Mouse (Mus musculus): ENCODE results near the gene Tecpr2. TPM values are rescaled to one million over a fixed set of nuclear protein-coding genes. Genes with fewer than 3 reads are reported as not detected.
A peak's percentile ranks its signal among the peaks of the same experiment; 100 is the strongest.

Tecpr2 gene
- polyA plus RNA-seq, 1 experiment: 35.3 TPM

- Histone ChIP-seq H3K27ac (ENCODE audit: insufficient read depth, low read length) (no peak overlapping the region), H3K4me1 (ENCODE audit: control insufficient read depth, insufficient read depth, low read length) (peaks cover 9% of the 10 kb centered on the region), H3K4me3 (ENCODE audit: insufficient read depth, low read length) (no peak overlapping the region)
- TF ChIP-seq CTCF (IDR thresholded peaks at IDR 0.05; ENCODE audit: extremely low read depth, insufficient read depth, low read length): no peak
- TF ChIP-seq POLR2A (IDR thresholded peaks at IDR 0.05; ENCODE audit: extremely low read depth, insufficient read depth, low read length): no peak
Measured at GRCm38 (mm10) chr12:110861256-110861655, 27.8 kb upstream of the Tecpr2 start.

DNA sequence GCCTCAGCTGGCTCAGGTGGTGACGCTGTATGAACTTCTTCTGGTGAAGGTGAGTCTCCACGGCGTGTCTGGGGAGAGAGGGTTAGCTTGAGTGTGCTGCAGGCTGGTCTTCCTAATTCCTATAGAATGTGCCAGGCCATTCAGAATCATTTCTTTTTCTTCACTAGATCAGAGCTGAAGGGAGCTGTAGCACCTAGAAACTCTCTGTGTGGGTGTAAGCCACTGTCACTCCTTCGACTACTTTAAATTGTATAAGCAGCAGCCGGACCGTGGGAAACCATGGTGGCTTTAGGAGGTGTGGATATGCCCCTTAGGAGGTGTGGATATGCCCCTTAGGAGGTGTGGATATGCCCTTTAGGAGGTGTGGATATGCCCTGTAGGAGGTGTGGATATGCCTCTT is 25.1 kb upstream of the Tecpr2 start:
- peaks cover 10% of the 10 kb centered on the region for H3K4me1 ChIP-seq (ENCODE audit: control insufficient read depth, insufficient read depth, low read length)

DNA sequence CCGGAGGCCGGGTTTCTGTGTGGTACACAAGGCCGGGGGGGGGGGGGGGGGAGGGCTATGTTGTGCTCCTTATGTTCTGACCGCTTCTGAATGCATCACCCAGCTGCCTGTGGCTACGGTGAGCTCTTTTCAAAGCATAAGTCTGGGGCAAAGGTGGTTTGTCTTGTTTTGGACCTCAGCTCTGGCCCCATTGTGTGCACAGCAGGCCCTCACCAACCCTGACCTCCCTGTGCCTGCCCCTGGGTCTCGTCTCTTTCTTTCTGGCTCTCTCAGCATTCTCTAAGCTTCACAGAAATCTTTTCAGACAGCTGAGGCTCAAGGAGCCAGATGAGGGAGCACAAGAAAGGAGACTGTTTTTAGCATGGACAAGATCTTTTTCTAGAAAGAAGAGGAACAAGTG is 23.5 kb upstream of the Tecpr2 start:
- no peak overlapping the region for H3K4me3 ChIP-seq (ENCODE audit: insufficient read depth, low read length)
- no peak for TF ChIP-seq POLR2A (IDR thresholded peaks at IDR 0.05; ENCODE audit: extremely low read depth, insufficient read depth, low read length)
- no peak for TF ChIP-seq CTCF (IDR thresholded peaks at IDR 0.05; ENCODE audit: extremely low read depth, insufficient read depth, low read length)
- H3K4me1 ChIP-seq (ENCODE audit: control insufficient read depth, insufficient read depth, low read length): peaks cover 10% of the 10 kb centered on the region
- H3K27ac ChIP-seq (ENCODE audit: insufficient read depth, low read length): no peak overlapping the region

More for the DNA sequence above, 25.1 kb upstream of the Tecpr2 start:
- no peak overlapping the region for H3K4me3 ChIP-seq (ENCODE audit: insufficient read depth, low read length)
- TF ChIP-seq CTCF (IDR thresholded peaks at IDR 0.05; ENCODE audit: extremely low read depth, insufficient read depth, low read length) (no peak), POLR2A (IDR thresholded peaks at IDR 0.05; ENCODE audit: extremely low read depth, insufficient read depth, low read length) (no peak)
- no peak overlapping the region for H3K27ac ChIP-seq (ENCODE audit: insufficient read depth, low read length)

- H3K27ac ChIP-seq (ENCODE audit: insufficient read depth, low read length): peak overlapping the region; percentile 11; the same call in 1 of the 2 replicates
- H3K4me3 ChIP-seq (ENCODE audit: insufficient read depth, low read length): no peak overlapping the region
- peaks cover 10% of the 10 kb centered on the region for H3K4me1 ChIP-seq (ENCODE audit: control insufficient read depth, insufficient read depth, low read length)
- TF ChIP-seq POLR2A (IDR thresholded peaks at IDR 0.05; ENCODE audit: extremely low read depth, insufficient read depth, low read length): no peak
- no peak for TF ChIP-seq CTCF (IDR thresholded peaks at IDR 0.05; ENCODE audit: extremely low read depth, insufficient read depth, low read length)
Measured at GRCm38 (mm10) chr12:110865989-110866388, 23.1 kb upstream of the Tecpr2 start.

DNA sequence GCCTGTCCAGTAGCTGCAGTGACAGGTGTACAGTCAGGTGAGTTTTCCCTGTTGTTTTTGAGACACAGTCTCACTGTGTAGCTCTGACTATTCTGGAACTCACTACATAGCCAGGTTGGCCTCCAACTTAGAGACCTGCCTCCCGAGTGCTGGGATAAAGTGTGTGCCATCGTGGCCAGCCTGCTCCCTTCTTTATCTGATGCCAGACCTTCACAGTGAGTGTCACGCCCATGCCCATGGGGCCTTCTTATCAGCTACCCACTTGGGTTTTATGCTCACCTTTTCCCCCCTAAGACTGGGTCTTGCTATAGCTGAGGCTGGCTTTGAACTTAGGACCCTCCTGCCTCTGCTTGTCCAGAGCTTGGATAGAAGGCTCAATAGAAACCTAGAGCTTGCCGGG is 19.0 kb upstream of the Tecpr2 start:
- no peak overlapping the region for H3K4me3 ChIP-seq (ENCODE audit: insufficient read depth, low read length)
- TF ChIP-seq CTCF (IDR thresholded peaks at IDR 0.05; ENCODE audit: extremely low read depth, insufficient read depth, low read length) (no peak), POLR2A (IDR thresholded peaks at IDR 0.05; ENCODE audit: extremely low read depth, insufficient read depth, low read length) (no peak)
- H3K4me1 ChIP-seq (ENCODE audit: control insufficient read depth, insufficient read depth, low read length): peaks cover 5% of the 10 kb centered on the region
- H3K27ac ChIP-seq (ENCODE audit: insufficient read depth, low read length): no peak overlapping the region

DNA sequence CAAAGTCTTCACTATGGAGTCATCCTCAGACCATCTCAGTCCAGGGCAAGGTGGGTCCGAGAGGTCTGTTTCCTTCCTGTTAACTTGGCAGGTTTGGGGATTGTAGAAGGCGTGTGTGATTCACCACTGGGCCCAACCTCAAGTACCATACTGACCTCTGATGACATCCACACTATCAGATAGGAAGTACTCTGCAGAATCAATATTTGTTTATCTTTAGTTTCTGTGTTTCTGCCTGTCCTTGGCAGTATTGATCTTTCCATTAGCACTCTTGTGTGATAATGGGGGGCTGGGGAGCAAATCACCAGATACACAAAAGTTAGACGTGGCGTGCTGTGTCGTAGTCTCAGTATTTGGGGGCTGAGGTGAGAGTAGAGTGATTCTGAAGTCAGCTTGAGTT is 17.8 kb upstream of the Tecpr2 start:
- Histone ChIP-seq H3K4me1 (ENCODE audit: control insufficient read depth, insufficient read depth, low read length) (peaks cover 2% of the 10 kb centered on the region), H3K4me3 (ENCODE audit: insufficient read depth, low read length) (no peak overlapping the region), H3K27ac (ENCODE audit: insufficient read depth, low read length) (no peak overlapping the region)
- TF ChIP-seq CTCF (IDR thresholded peaks at IDR 0.05; ENCODE audit: extremely low read depth, insufficient read depth, low read length): no peak

GRCm38 (mm10) chr12:110875351-110875750 is 13.7 kb upstream of the Tecpr2 start:
- TF ChIP-seq CTCF (IDR thresholded peaks at IDR 0.05; ENCODE audit: extremely low read depth, insufficient read depth, low read length) (no peak), POLR2A (IDR thresholded peaks at IDR 0.05; ENCODE audit: extremely low read depth, insufficient read depth, low read length) (no peak)
- H3K4me1 ChIP-seq (ENCODE audit: control insufficient read depth, insufficient read depth, low read length): no peaks in the 10 kb centered on the region
- H3K27ac ChIP-seq (ENCODE audit: insufficient read depth, low read length): no peak overlapping the region
- no peak overlapping the region for H3K4me3 ChIP-seq (ENCODE audit: insufficient read depth, low read length)

- TF ChIP-seq POLR2A (IDR thresholded peaks at IDR 0.05; ENCODE audit: extremely low read depth, insufficient read depth, low read length): no peak
- peak; percentile 32; the same call in 1 of the 2 replicates for TF ChIP-seq CTCF (IDR thresholded peaks at IDR 0.05; ENCODE audit: extremely low read depth, insufficient read depth, low read length)
- no peaks in the 10 kb centered on the region for H3K4me1 ChIP-seq (ENCODE audit: control insufficient read depth, insufficient read depth, low read length)
- no peak overlapping the region for H3K4me3 ChIP-seq (ENCODE audit: insufficient read depth, low read length)
- no peak overlapping the region for H3K27ac ChIP-seq (ENCODE audit: insufficient read depth, low read length)
Measured at GRCm38 (mm10) chr12:110882291-110882690, 6.8 kb upstream of the Tecpr2 start.

DNA sequence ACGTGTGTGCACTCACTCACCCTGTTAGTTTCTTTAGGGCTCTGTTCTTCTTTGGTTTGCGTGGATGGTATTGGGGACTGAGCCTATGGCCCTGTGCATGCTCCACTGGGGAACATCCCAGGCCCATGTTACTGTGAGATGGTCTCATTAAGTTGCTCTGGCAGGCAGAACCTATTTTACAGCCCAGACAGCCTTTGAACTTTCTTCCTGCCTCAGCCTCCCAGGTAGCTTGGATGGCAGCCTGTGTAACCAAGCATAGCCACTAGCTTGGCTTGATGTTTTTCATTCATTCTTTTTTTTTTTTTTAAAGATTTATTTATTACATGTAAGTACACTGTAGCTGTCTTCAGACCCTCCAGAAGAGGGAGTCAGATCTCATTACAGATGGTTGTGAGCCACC is 3.8 kb upstream of the Tecpr2 start:
- Histone ChIP-seq H3K4me1 (ENCODE audit: control insufficient read depth, insufficient read depth, low read length) (peaks cover 1% of the 10 kb centered on the region), H3K27ac (ENCODE audit: insufficient read depth, low read length) (no peak overlapping the region), H3K4me3 (ENCODE audit: insufficient read depth, low read length) (no peak overlapping the region)
- TF ChIP-seq POLR2A (IDR thresholded peaks at IDR 0.05; ENCODE audit: extremely low read depth, insufficient read depth, low read length): no peak
- TF ChIP-seq CTCF (IDR thresholded peaks at IDR 0.05; ENCODE audit: extremely low read depth, insufficient read depth, low read length): no peak

- peak overlapping the region; percentile 87 for H3K4me3 ChIP-seq (ENCODE audit: insufficient read depth, low read length)
- H3K4me1 ChIP-seq (ENCODE audit: control insufficient read depth, insufficient read depth, low read length): peaks cover 2% of the 10 kb centered on the region
- no peak for TF ChIP-seq POLR2A (IDR thresholded peaks at IDR 0.05; ENCODE audit: extremely low read depth, insufficient read depth, low read length)
- no peak for TF ChIP-seq CTCF (IDR thresholded peaks at IDR 0.05; ENCODE audit: extremely low read depth, insufficient read depth, low read length)
- H3K27ac ChIP-seq (ENCODE audit: insufficient read depth, low read length): no peak overlapping the region
Measured at GRCm38 (mm10) chr12:110888106-110888505, 958 bp upstream of the Tecpr2 start.

All from cortical plate, adult 2 months (tissue).